Mouse (Mus musculus) heart, postnatal 0 days (tissue): ENCODE data around the gene Chn2. TPM values are rescaled to one million over a fixed set of nuclear protein-coding genes. Genes with fewer than 3 reads are reported as not detected.

Experiments used
- ATAC-seq: fragments of 200-750 bp; cut with Nextera tagmentation; 2 replicates; pipeline ENCODE4 v1.8.0; 2017; ENCODE audit warnings: low read depth, moderate number of reproducible peaks, moderate library complexity; ENCODE audit not compliant: insufficient read depth
- DNase-seq: peaks from one replicate; pipeline ENCODE4 v3.0.0-alpha.2; 2016; ENCODE audit warnings: low spot score
- H3K27ac ChIP-seq: fragments of 300-500 bp; sonication (generic); 2 replicates; pipeline ENCODE4 v1.5.1; 2014; ENCODE audit warnings: low read depth, mild to moderate bottlenecking
- H3K27me3 ChIP-seq: fragments of 300-500 bp; sonication (generic); 2 replicates; pipeline ENCODE4 v1.6.1; 2014; ENCODE audit warnings: low read length, mixed read lengths; ENCODE audit not compliant: control insufficient read depth, insufficient read depth
- H3K36me3 ChIP-seq: fragments of 300-500 bp; sonication (generic); replicated peaks from 2 replicates; pipeline ENCODE4 v1.6.1; 2014; ENCODE audit warnings: low read length, mixed read lengths; ENCODE audit not compliant: control insufficient read depth, insufficient read depth
- H3K4me1 ChIP-seq: fragments of 300-500 bp; sonication (generic); 2 replicates; pipeline ENCODE4 v1.6.1; 2014; ENCODE audit warnings: antibody characterized with exemption; ENCODE audit not compliant: control insufficient read depth, insufficient read depth
- H3K4me2 ChIP-seq: fragments of 300-500 bp; sonication (generic); 2 replicates; pipeline ENCODE4 v1.6.1; 2014; ENCODE audit warnings: low read depth, mild to moderate bottlenecking, low read length, moderate library complexity
- H3K4me3 ChIP-seq: fragments of 300-500 bp; sonication (generic); 2 replicates; pipeline ENCODE4 v1.5.1; 2014; ENCODE audit warnings: low read depth, low read length
- H3K9ac ChIP-seq: fragments of 300-500 bp; sonication (generic); replicated peaks from 2 replicates; pipeline ENCODE4 v1.6.1; 2014; ENCODE audit warnings: low read depth, low read length, mixed read lengths
- H3K9me3 ChIP-seq: fragments of 300-500 bp; sonication (generic); replicated peaks from 2 replicates; pipeline ENCODE4 v1.6.1; 2016; ENCODE audit warnings: low read length; ENCODE audit not compliant: control insufficient read depth
- CTCF ChIP-seq: IDR thresholded peaks from 2 replicates; pipeline ENCODE4 v1.5.1; 2016; ENCODE audit warnings: antibody characterized with exemption, control low read depth, low read depth
- EP300 ChIP-seq: IDR thresholded peaks from 2 replicates; pipeline ENCODE4 v1.6.1; 2016; ENCODE audit warnings: antibody characterized with exemption, low read depth
- WGBS: fragments of 180-500 bp; shearing (Covaris S2); extraction: QIAGEN DNeasy Blood & Tissue Kit; methylation state at CpG from one replicate; pipeline ENCODE4 v1.1.7; 2014; 5-methylcytosine and 5-hydroxymethylcytosine counted together
- polyA plus RNA-seq: library from polyadenylated mRNA; unstranded; fragments of >200 nt; fragmentation: Nextera tagmentation; extraction: Ambion mirVana; gene quantifications from 2 replicates; pipeline ENCODE4 v1.2.1, GENCODE M21; 2015
- total RNA-seq: library from RNA; depleted of rRNA; stranded (reverse); fragments of >200 nt; gene quantifications from 2 replicates; pipeline ENCODE4 v1.2.3, GENCODE M21; 2014; ENCODE audit warnings: low replicate concordance

Chn2 gene
- total and polyA plus RNA-seq, 2 experiments from 2014 or later = 2.0 to 12.2 TPM

GRCm38 (mm10) chr6:54096836-54097235 is 57.5 kb downstream of the Chn2 start:
- H3K27ac ChIP-seq = no peak overlapping the region
- H3K4me3 ChIP-seq = no peak overlapping the region
- H3K27me3 ChIP-seq = no peaks in the 10 kb centered on the region
- H3K4me1 ChIP-seq = peaks cover 10% of the 10 kb centered on the region; the same call in 1 of the 2 replicates
- H3K4me2 ChIP-seq = no peak overlapping the region
- no peaks in the 10 kb centered on the region for H3K9me3 ChIP-seq
- no peak overlapping the region for H3K9ac ChIP-seq
- 56% methylated on average over 7 of the region's 7 CpGs for WGBS
- no peak for TF ChIP-seq EP300
- TF ChIP-seq CTCF = no peak
- no peaks in the 10 kb centered on the region for H3K36me3 ChIP-seq
- DNase-seq (no peak), ATAC-seq (no peak)

GRCm38 (mm10) chr6:54098339-54098738 is 59.0 kb downstream of the Chn2 start:
- no peak for TF ChIP-seq CTCF
- no peak for TF ChIP-seq EP300
- 85% methylated on average over 6 of the region's 6 CpGs for WGBS

GRCm38 (mm10) chr6:54099659-54100058 is 60.3 kb downstream of the Chn2 start:
- H3K9ac ChIP-seq = no peak overlapping the region
- H3K36me3 ChIP-seq = no peaks in the 10 kb centered on the region
- no peak overlapping the region for H3K4me2 ChIP-seq
- 17% methylated on average over 6 of the region's 6 CpGs for WGBS
- no peaks in the 10 kb centered on the region for H3K9me3 ChIP-seq
- TF ChIP-seq EP300 (no peak), CTCF (no peak)
- peaks cover 18% of the 10 kb centered on the region for H3K4me1 ChIP-seq
- H3K4me3 ChIP-seq = no peak overlapping the region
- ATAC-seq (no peak), DNase-seq (no peak)
- H3K27me3 ChIP-seq = no peaks in the 10 kb centered on the region
- no peak overlapping the region for H3K27ac ChIP-seq

More at GRCm38 (mm10) chr6:54098339-54098738, 59.0 kb downstream of the Chn2 start:
- Histone ChIP-seq H3K4me1 (peaks cover 15% of the 10 kb centered on the region), H3K36me3 (no peaks in the 10 kb centered on the region), H3K9me3 (no peaks in the 10 kb centered on the region), H3K4me2 (no peak overlapping the region), H3K27me3 (no peaks in the 10 kb centered on the region), H3K4me3 (no peak overlapping the region), H3K27ac (no peak overlapping the region), H3K9ac (no peak overlapping the region)
- no peak for DNase-seq
- ATAC-seq = no peak

GRCm38 (mm10) chr6:54102210-54102609 is 62.9 kb downstream of the Chn2 start:
- WGBS = 38% methylated on average over 4 of the region's 4 CpGs

GRCm38 (mm10) chr6:54103276-54103975 is 64.1 kb downstream of the Chn2 start:
- no peak overlapping the region for H3K9ac ChIP-seq
- WGBS = 55% methylated on average over 9 of the region's 9 CpGs
- no peak overlapping the region; the same call in 1 of the 2 replicates for H3K4me2 ChIP-seq
- no peak overlapping the region for H3K4me3 ChIP-seq
- H3K9me3 ChIP-seq = no peaks in the 10 kb centered on the region
- H3K27me3 ChIP-seq = no peaks in the 10 kb centered on the region
- TF ChIP-seq CTCF (no peak), EP300 (no peak)
- no peaks in the 10 kb centered on the region for H3K36me3 ChIP-seq
- H3K27ac ChIP-seq = no peak overlapping the region; the same call in 1 of the 2 replicates
- peaks cover 15% of the 10 kb centered on the region for H3K4me1 ChIP-seq
- peak; percentile 49 for ATAC-seq
- DNase-seq = no peak

More at GRCm38 (mm10) chr6:54102210-54102609, 62.9 kb downstream of the Chn2 start:
- H3K27me3 ChIP-seq = no peaks in the 10 kb centered on the region
- H3K4me2 ChIP-seq = no peak overlapping the region
- H3K4me3 ChIP-seq = no peak overlapping the region
- no peaks in the 10 kb centered on the region for H3K9me3 ChIP-seq
- no peak for DNase-seq
- H3K4me1 ChIP-seq = peaks cover 15% of the 10 kb centered on the region
- ATAC-seq = no peak
- H3K9ac ChIP-seq = no peak overlapping the region
- no peaks in the 10 kb centered on the region for H3K36me3 ChIP-seq
- TF ChIP-seq CTCF (no peak), EP300 (no peak)
- no peak overlapping the region for H3K27ac ChIP-seq
